Mouse (Mus musculus) myocyte (in vitro differentiated cells): ENCODE data around the gene Elmod1. TPM values are rescaled to one million over a fixed set of nuclear protein-coding genes. Genes with fewer than 3 reads are reported as not detected.

Experiments
- H3K27me3 ChIP-seq: one replicate; pipeline ENCODE4 v1.6.1; 2011; ENCODE audit not compliant: control insufficient read depth, insufficient read depth, insufficient read length
- H3K36me3 ChIP-seq: one replicate; pipeline ENCODE4 v1.6.1; 2011; ENCODE audit not compliant: control insufficient read depth, insufficient read depth
- H3K4me2 ChIP-seq: one replicate; pipeline ENCODE4 v1.6.1; 2011; ENCODE audit warnings: low read depth, control low read depth
- H3K4me3 ChIP-seq: one replicate; pipeline ENCODE4 v1.5.1; 2011; ENCODE audit warnings: mild to moderate bottlenecking, control low read depth, moderate library complexity
- H3K79me2 ChIP-seq: one replicate; pipeline ENCODE4 v1.6.1; 2011; ENCODE audit not compliant: control insufficient read depth, insufficient read depth
- H3ac ChIP-seq: one replicate; pipeline ENCODE4 v1.6.1; 2011; ENCODE audit not compliant: control insufficient read depth, insufficient read length
- CEBPB ChIP-seq: IDR thresholded peaks from 2 replicates; pipeline ENCODE4 v1.6.1; 2011; ENCODE audit warnings: mild to moderate bottlenecking, moderate library complexity; ENCODE audit not compliant: poor library complexity, insufficient read depth, severe bottlenecking
- E2F4 ChIP-seq: IDR thresholded peaks from one replicate; pipeline ENCODE4 v1.6.1; 2011; ENCODE audit warnings: mild to moderate bottlenecking, control low read depth, moderate library complexity; ENCODE audit not compliant: insufficient read depth
- MAX ChIP-seq: IDR thresholded peaks from one replicate; pipeline ENCODE4 v1.6.1; 2011; ENCODE audit warnings: low read depth, mild to moderate bottlenecking, control low read depth
- MYOD1 ChIP-seq, 3 experiments: IDR thresholded peaks; one replicate each; pipeline ENCODE4 v1.6.1; 2011; ENCODE audit warnings: control low read depth in 2 of 3, low read depth in 2 of 3, mild to moderate bottlenecking in 2 of 3, moderate library complexity in 1 of 3; ENCODE audit not compliant: insufficient read length in 2 of 3, control insufficient read depth in 1 of 3
- MYOG ChIP-seq, 3 experiments: IDR thresholded peaks; one replicate each; pipeline ENCODE4 v1.6.1; 2011; ENCODE audit warnings: control low read depth in 2 of 3, low read depth in 2 of 3, mild to moderate bottlenecking in 2 of 3; ENCODE audit not compliant: insufficient read length in 2 of 3, control insufficient read depth in 1 of 3, insufficient read depth in 1 of 3
- POLR2A ChIP-seq: IDR thresholded peaks from one replicate; pipeline ENCODE4 v1.6.1; 2011; ENCODE audit warnings: low read depth, mild to moderate bottlenecking, control low read depth, moderate library complexity; ENCODE audit not compliant: insufficient read length
- POLR2AphosphoS2 ChIP-seq: IDR thresholded peaks from one replicate; pipeline ENCODE4 v1.6.1; 2011; ENCODE audit warnings: low read depth, control low read depth; ENCODE audit not compliant: insufficient read length
- REST ChIP-seq: IDR thresholded peaks from one replicate; pipeline ENCODE4 v1.6.1; 2011; ENCODE audit warnings: mild to moderate bottlenecking, control low read depth, moderate library complexity; ENCODE audit not compliant: insufficient read depth, insufficient read length
- SRF ChIP-seq: IDR thresholded peaks from one replicate; pipeline ENCODE4 v1.6.1; 2011; ENCODE audit warnings: low read depth; ENCODE audit not compliant: control insufficient read depth, insufficient read length
- TCF12 ChIP-seq: IDR thresholded peaks from one replicate; pipeline ENCODE4 v1.6.1; 2011; ENCODE audit warnings: mild to moderate bottlenecking, control low read depth; ENCODE audit not compliant: poor library complexity, insufficient read depth, severe bottlenecking
- TCF3 ChIP-seq: IDR thresholded peaks from one replicate; pipeline ENCODE4 v1.6.1; 2011; ENCODE audit warnings: low read depth, control low read depth; ENCODE audit not compliant: insufficient read length
- USF1 ChIP-seq: IDR thresholded peaks from one replicate; pipeline ENCODE4 v1.6.1; 2011; ENCODE audit warnings: low read depth, mild to moderate bottlenecking, control low read depth, moderate library complexity
- polyA plus RNA-seq: library from polyadenylated mRNA; unstranded; fragments of >200 nt; fragmentation: generic; extraction: Trizol; gene quantifications from one replicate; pipeline ENCODE4 v1.2.1, GENCODE M21; 2012; ENCODE audit warnings: missing spikeins

Elmod1 gene
- polyA plus RNA-seq, 1 experiment = not detected

- H3K4me2 ChIP-seq = no peak overlapping the region
- no peak overlapping the region for H3ac ChIP-seq
- H3K79me2 ChIP-seq = no peaks in the 10 kb centered on the region
- no peak for TF ChIP-seq E2F4
- TF ChIP-seq CEBPB = no peak
- no peaks in the 10 kb centered on the region for H3K27me3 ChIP-seq
- no peak overlapping the region for H3K4me3 ChIP-seq
- no peaks in the 10 kb centered on the region for H3K36me3 ChIP-seq
Measured at GRCm38 (mm10) chr9:53915929-53916721, 59.0 kb downstream of the Elmod1 start.

DNA sequence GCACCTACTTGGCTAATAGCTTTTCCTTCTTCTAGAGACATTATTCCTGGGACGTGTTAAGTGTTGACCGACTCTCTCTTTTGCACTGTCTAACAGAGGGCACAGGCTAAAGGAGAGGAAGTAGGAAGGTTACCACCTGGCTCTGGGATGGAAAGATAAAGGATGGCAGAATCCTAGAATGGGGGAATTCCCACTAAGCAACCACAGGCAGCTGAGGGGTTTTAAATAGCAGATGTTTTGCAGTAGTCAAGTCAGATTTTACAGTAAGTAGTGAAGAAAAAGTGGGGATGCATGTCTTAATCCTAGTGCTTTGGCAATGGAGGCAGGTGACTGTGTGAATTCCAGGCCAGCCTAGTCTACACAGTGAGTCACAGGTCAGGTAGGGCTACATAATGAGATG is 64.3 kb downstream of the Elmod1 start:
- H3K27me3 ChIP-seq = no peaks in the 10 kb centered on the region
- TF ChIP-seq TCF12 (no peak), CEBPB (no peak), MYOG (IDR thresholded peaks at IDR 0.05; ENCODE audit: control insufficient read depth in 1 of 3, insufficient read depth in 1 of 3, insufficient read length in 2 of 3, low read depth in 2 of 3) (no peak), MYOD1 (IDR thresholded peaks at IDR 0.05; ENCODE audit: control insufficient read depth in 1 of 3, insufficient read length in 2 of 3, low read depth in 2 of 3) (no peak), E2F4 (no peak), MAX (no peak), POLR2AphosphoS2 (no peak), REST (no peak), POLR2A (no peak), TCF3 (no peak)
- H3K36me3 ChIP-seq = no peaks in the 10 kb centered on the region
- H3K4me3 ChIP-seq = no peak overlapping the region
- H3ac ChIP-seq = no peak overlapping the region
- H3K4me2 ChIP-seq = no peak overlapping the region
- no peaks in the 10 kb centered on the region for H3K79me2 ChIP-seq

DNA sequence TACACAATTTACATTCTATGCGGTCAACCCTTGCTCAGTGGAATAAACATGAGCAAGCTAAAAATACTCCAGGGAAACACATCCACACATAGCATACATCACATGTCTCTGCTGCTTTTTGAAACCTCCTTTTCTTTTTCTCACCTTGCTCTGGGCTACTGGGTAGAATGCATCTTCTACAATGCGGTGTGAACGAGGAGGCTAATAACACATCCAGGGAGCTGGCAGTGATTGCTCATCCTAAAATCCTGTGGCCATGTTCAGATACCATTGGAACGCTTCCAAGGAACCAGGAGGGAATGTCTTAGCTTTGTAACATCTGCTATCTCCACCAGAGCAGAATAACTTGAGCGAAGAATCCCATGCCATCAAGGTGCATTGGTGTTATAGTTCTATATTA is 64.8 kb downstream of the Elmod1 start:
- H3K4me3 ChIP-seq = no peak overlapping the region
- no peaks in the 10 kb centered on the region for H3K36me3 ChIP-seq
- H3ac ChIP-seq = no peak overlapping the region
- no peak for TF ChIP-seq TCF3
- no peak for TF ChIP-seq E2F4
- no peak for TF ChIP-seq REST
- no peak overlapping the region for H3K4me2 ChIP-seq
- H3K27me3 ChIP-seq = no peaks in the 10 kb centered on the region
- no peaks in the 10 kb centered on the region for H3K79me2 ChIP-seq

GRCm38 (mm10) chr9:53906798-53907197 is 68.3 kb downstream of the Elmod1 start:
- no peak overlapping the region for H3K4me2 ChIP-seq
- H3K79me2 ChIP-seq = no peaks in the 10 kb centered on the region
- no peak overlapping the region for H3ac ChIP-seq
- H3K36me3 ChIP-seq = no peaks in the 10 kb centered on the region
- TF ChIP-seq MYOD1 (IDR thresholded peaks at IDR 0.05; ENCODE audit: control insufficient read depth in 1 of 3, insufficient read length in 2 of 3, low read depth in 2 of 3) = no peak
- TF ChIP-seq CEBPB = no peak
- no peak for TF ChIP-seq E2F4
- no peak for TF ChIP-seq REST
- no peak for TF ChIP-seq MAX
- no peak for TF ChIP-seq SRF
- TF ChIP-seq MYOG (IDR thresholded peaks at IDR 0.05; ENCODE audit: control insufficient read depth in 1 of 3, insufficient read depth in 1 of 3, insufficient read length in 2 of 3, low read depth in 2 of 3) = no peak
- TF ChIP-seq POLR2AphosphoS2 = no peak
- TF ChIP-seq TCF12 = no peak
- no peaks in the 10 kb centered on the region for H3K27me3 ChIP-seq
- H3K4me3 ChIP-seq = no peak overlapping the region

DNA sequence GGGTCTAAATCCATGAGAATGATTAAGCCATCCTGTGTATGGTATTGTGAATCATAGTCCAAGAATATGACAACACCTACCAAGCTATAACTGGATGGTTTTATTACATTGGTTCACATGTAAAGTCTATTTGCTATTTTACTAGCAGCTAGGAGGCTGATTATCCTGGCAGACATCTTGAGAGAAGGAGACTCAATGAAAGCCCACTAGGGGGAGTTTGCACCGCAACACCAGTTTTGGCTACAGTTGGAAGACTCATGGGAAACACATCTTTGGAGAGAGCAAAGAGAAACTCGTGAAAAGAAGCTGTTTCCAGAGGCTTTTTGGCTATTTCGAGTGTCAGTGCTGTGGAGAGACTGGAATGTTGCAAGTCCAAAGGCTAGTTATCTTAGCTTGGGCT is 69.7 kb downstream of the Elmod1 start:
- TF ChIP-seq MAX (no peak), E2F4 (no peak), USF1 (no peak), REST (no peak), TCF12 (no peak), POLR2A (no peak), MYOD1 (IDR thresholded peaks at IDR 0.05; ENCODE audit: control insufficient read depth in 1 of 3, insufficient read length in 2 of 3, low read depth in 2 of 3) (no peak), POLR2AphosphoS2 (no peak), SRF (no peak), MYOG (IDR thresholded peaks at IDR 0.05; ENCODE audit: control insufficient read depth in 1 of 3, insufficient read depth in 1 of 3, insufficient read length in 2 of 3, low read depth in 2 of 3) (no peak), TCF3 (no peak), CEBPB (no peak)

More for the DNA sequence above, 69.7 kb downstream of the Elmod1 start:
- Histone ChIP-seq H3K79me2 (no peaks in the 10 kb centered on the region), H3K27me3 (no peaks in the 10 kb centered on the region), H3K36me3 (no peaks in the 10 kb centered on the region), H3ac (no peak overlapping the region), H3K4me2 (no peak overlapping the region), H3K4me3 (no peak overlapping the region)
